Mouse (Mus musculus) lung, postnatal 14 days (tissue): ENCODE measurements around the gene Acyp1.
A peak's percentile ranks its signal among the peaks of the same experiment; 100 is the strongest.

Source experiments
- DNase-seq: peaks from one replicate; pipeline ENCODE4 v3.0.0; 2021

Acyp1 gene

GRCm38 (mm10) chr12:85227876-85228599 lies 60.2 kb downstream of the Acyp1 start:
- peak; percentile 24 for DNase-seq

DNA sequence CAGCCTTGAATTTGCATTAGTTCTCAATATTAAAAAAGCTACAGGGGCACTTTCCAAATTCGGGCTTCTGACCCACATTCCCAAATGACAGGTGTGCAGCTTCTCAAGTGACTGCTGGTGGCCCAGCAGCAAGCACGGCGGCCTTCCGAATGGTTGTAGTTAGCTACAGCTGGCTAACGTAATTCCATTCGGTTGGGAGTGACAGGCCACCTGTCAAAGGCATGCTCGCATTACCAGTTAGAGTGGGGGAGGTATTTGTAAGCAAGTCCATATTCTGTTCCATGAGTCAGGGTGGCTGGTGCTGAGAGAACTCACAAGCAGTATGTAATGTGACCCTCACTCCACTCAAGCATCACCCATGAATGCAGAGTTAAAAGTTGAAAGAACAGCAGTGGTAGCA lies 61.0 kb downstream of the Acyp1 start:
- DNase-seq = no peak
